Mouse (Mus musculus): ENCODE results near the gene Carmil1. TPM values are rescaled to one million over a fixed set of nuclear protein-coding genes. Genes with fewer than 3 reads are reported as not detected.

Carmil1 gene
- polyA plus RNA-seq, 1 experiment from 2014 or later, result 51.6 TPM

DNA sequence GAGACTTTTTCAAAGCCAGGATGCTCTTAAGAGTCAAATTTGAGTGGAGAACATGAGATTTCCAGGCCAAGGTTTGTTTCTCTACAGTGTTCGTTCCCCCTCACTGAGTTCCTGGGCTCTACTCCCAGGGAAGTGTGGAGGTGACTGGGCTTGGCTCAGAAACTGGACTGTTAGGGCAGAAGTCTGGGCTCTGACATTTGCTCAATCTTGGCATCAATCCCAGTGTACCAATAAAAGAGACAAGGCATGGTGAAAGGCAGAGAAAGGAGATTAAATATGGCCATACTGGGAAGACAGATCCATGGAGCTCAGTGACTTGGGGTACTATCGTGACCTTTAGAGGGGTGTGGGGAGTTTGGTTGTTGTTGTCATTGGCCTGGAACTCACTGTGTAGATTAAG lies 6.8 kb upstream of the Carmil1 start:
- Histone ChIP-seq H3K9ac (no peak overlapping the region), H3K27ac (no peak overlapping the region), H3K4me2 (no peak overlapping the region), H3K4me3 (replicated peaks) (no peak overlapping the region), H3K9me3 (replicated peaks) (no peaks in the 10 kb centered on the region), H3K36me3 (no peaks in the 10 kb centered on the region), H3K27me3 (no peaks in the 10 kb centered on the region), H3K4me1 (no peaks in the 10 kb centered on the region)
- no peak for ATAC-seq (replicated peaks; ENCODE audit: low FRiP score)
- WGBS, result 89% methylated on average over 2 of the region's 2 CpGs

DNA sequence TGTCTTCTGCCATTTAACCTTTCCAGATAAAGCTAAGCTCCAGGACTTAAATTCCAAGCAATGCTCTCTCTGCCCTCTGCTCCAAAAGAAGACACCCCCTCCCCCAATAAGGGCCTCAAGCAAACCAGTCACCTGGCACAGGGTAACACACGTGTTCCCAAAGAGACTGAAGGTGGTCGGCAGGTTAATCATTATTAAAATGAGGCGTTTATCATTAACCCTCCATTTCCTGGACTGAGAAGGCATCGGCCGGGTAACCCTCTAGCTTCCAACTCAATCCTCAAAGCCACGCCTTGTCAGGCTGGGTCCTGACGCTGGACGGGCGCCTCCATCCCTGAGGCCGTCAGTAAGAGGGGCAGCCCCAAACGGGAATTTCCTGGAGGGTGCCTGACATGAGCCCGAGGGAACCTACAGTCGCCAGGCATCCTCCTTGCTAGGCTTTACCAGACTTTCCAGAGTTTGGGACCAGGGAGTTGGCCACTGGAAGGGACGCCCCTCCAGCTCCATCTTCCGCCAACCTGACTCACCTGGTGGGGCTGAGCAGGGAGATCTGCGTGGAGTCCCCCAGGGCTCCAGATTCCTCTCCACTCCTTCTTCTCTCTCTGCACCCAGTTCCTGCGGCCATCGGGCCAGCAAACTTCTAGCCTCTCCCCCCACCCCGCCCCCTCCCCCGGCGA lies 695 bp downstream of the Carmil1 start:
- H3K36me3 ChIP-seq, result 0 out of 2 replicates have a peak, but pooled peaks cover 6% of the 10 kb centered on the region
- peak overlapping the region; percentile 92 for H3K27ac ChIP-seq
- peak; percentile 50 for ATAC-seq (replicated peaks; ENCODE audit: low FRiP score)
- H3K4me1 ChIP-seq, result peaks cover 23% of the 10 kb centered on the region
- H3K9ac ChIP-seq, result peak overlapping the region; percentile 75
- peak overlapping the region; percentile 92 for H3K4me2 ChIP-seq
- no peaks in the 10 kb centered on the region for H3K9me3 ChIP-seq (replicated peaks)
- peak overlapping the region; percentile 66 for H3K4me3 ChIP-seq (replicated peaks)
- WGBS, result under 1% methylated on average over 21 of the region's 21 CpGs
- H3K27me3 ChIP-seq, result no peaks in the 10 kb centered on the region

DNA sequence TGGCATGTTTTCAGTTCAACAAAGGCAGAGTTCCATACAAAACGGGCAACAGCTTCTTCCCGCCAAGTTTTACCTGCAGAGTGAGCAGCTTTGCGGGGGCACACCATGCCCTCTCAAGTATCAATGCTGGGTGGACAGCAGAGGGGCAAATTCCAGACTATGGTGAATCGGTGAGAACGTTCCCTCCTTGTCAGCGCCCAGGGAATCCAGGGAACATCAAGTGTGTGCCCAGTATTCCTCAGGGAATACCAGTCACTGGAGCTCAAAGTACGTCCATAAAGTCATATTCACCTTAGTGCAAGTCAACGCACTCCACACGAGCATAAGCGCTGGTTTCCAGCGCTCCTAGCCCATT lies 1.2 kb downstream of the Carmil1 start:
- peak overlapping the region; percentile 66 for H3K4me3 ChIP-seq (replicated peaks)
- ATAC-seq (replicated peaks; ENCODE audit: low FRiP score), result no peak
- 0 out of 2 replicates have a peak, but pooled peaks cover 6% of the 10 kb centered on the region for H3K36me3 ChIP-seq
- 0 out of 2 replicates have a peak overlapping the region, but pooled peaks have one; percentile 75 for H3K9ac ChIP-seq
- H3K4me2 ChIP-seq, result peak overlapping the region; percentile 92
- H3K4me1 ChIP-seq, result peaks cover 23% of the 10 kb centered on the region
- peak overlapping the region; percentile 71 for H3K27ac ChIP-seq
- whole genome bisulfite sequencing, result 38% methylated on average over 11 of the region's 11 CpGs
- H3K9me3 ChIP-seq (replicated peaks), result no peaks in the 10 kb centered on the region
- no peaks in the 10 kb centered on the region for H3K27me3 ChIP-seq

DNA sequence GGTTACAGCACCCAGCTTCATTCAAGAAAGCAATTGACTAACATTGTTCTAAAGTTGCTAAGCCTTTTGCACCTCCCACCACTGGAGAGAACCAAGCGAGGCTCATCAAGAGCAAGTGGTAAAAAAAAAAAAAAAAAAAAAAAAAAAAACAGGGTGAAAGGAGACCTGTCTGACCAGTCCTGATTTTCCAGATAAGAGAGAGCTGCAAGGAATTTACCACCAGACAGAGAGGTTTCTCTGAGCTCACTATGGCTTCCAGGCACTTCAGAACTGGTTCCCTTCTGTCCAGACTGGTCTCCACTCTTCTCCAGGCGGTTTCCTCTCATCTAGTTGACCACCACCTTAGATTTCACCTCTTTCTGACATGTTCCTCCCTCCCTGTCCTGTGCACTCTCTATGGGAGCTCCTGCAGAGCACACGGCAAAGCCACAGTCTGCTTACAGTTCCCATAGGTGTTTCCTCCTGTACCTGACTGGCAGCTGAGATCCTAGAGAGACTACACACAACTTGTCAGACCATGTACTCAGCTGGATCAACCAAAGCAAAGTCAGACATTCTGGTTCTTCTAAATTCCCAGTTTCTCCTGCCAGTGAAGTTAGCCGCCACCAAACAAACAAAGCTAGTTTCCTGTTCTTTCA lies 7.7 kb downstream of the Carmil1 start:
- 0 out of 2 replicates have a peak, but pooled peaks have one; percentile 40 for ATAC-seq (replicated peaks; ENCODE audit: low FRiP score)
- Histone ChIP-seq H3K27ac (peak overlapping the region; percentile 71; the same call in 1 of the 2 replicates), H3K27me3 (no peaks in the 10 kb centered on the region), H3K4me1 (peaks cover 12% of the 10 kb centered on the region; the same call in 1 of the 2 replicates), H3K9me3 (replicated peaks) (no peaks in the 10 kb centered on the region), H3K9ac (no peak overlapping the region), H3K4me3 (replicated peaks) (no peak overlapping the region), H3K36me3 (0 out of 2 replicates have a peak, but pooled peaks cover 6% of the 10 kb centered on the region), H3K4me2 (no peak overlapping the region)
- WGBS, result 69% methylated on average over 4 of the region's 4 CpGs

DNA sequence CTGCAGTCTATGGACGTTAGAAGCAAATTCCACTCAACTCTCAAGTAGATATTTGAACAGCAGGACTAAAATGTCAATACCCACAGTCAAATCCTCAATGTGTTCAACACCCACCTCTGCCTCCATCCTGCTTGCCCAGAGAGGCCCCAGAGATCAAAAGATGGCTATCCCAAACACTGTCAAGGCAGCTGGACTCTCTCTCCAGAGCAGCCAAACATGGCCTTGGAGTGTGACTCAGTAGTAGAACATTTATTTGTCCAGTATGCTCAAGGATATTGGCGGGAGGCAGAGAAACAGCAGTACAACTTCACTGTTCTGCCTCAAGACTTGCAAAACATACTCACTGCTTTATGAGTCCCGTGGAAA lies 11.5 kb downstream of the Carmil1 start:
- ATAC-seq (replicated peaks; ENCODE audit: low FRiP score), result no peak
- Histone ChIP-seq H3K9me3 (replicated peaks) (no peaks in the 10 kb centered on the region), H3K9ac (no peak overlapping the region), H3K4me3 (replicated peaks) (no peak overlapping the region), H3K36me3 (no peaks in the 10 kb centered on the region), H3K4me1 (peaks cover 11% of the 10 kb centered on the region; the same call in 1 of the 2 replicates), H3K4me2 (no peak overlapping the region), H3K27ac (no peak overlapping the region), H3K27me3 (no peaks in the 10 kb centered on the region)
- WGBS, result 67% methylated on average over 3 of the region's 3 CpGs

DNA sequence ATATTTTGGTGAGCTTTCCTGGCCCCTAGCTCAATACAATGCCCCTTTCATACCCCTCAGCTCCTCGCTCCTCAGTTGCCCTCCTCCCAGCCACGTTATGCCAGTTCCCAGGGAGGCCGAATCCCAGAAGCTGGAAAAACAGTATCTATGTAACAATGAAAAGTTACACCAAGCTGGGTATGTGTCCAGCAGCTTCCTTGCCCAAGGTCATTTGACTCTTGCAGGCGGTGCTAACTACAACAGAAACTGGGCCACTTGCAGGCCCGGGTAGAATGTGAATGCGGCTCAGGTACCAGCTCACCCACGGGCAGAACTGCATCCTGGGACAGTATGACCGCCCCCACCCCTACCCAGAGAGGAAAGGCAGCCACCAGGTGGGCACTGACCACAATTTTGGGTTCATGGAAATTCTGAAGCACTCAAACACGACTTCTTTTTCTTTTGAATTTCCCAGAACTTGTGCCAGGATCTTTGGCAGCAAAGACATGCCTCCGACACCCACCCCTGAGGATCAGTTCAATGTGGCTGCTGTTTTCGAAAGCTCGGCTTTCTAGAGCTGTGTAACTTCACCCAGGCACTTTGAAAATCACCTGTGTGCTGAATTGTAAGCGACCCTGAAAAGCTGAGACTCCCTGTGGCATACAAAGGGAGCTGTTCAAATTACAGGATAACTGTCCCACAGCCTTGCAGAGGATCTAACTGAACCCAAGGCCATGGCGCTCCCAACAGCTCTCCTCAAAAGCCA lies 12.1 kb downstream of the Carmil1 start:
- Histone ChIP-seq H3K4me1 (peaks cover 11% of the 10 kb centered on the region; the same call in 1 of the 2 replicates), H3K27ac (no peak overlapping the region), H3K4me3 (replicated peaks) (no peak overlapping the region), H3K27me3 (no peaks in the 10 kb centered on the region), H3K36me3 (no peaks in the 10 kb centered on the region), H3K4me2 (no peak overlapping the region), H3K9ac (no peak overlapping the region), H3K9me3 (replicated peaks) (no peaks in the 10 kb centered on the region)
- 67% methylated on average over 14 of the region's 14 CpGs for WGBS
- no peak for ATAC-seq (replicated peaks; ENCODE audit: low FRiP score)

DNA sequence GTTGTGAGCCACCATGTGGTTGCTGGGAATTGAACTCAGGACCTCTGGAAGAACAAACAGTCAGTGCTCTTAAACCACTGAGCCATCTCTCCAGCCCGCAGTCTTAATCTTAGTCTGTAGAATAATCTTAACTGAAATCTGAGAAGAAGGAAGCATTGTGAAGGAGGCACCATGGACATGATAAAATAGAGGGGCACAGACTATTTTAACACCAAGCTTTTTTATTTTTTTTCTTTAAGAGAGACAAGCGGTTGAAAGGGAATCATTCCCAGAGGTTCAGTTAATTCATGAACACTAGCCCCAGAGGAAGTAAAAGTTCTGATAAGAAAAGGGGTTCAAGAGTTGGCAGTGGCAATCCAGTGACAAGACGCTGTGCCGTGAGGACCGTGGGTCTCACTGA lies 15.8 kb downstream of the Carmil1 start:
- no peak overlapping the region for H3K27ac ChIP-seq
- ATAC-seq (replicated peaks; ENCODE audit: low FRiP score), result no peak
- no peaks in the 10 kb centered on the region for H3K9me3 ChIP-seq (replicated peaks)
- H3K36me3 ChIP-seq, result no peaks in the 10 kb centered on the region
- no peaks in the 10 kb centered on the region for H3K27me3 ChIP-seq
- peaks cover 30% of the 10 kb centered on the region for H3K4me1 ChIP-seq
- no peak overlapping the region for H3K4me2 ChIP-seq
- no peak overlapping the region for H3K4me3 ChIP-seq (replicated peaks)
- 83% methylated on average over 5 of the region's 5 CpGs for WGBS
- H3K9ac ChIP-seq, result no peak overlapping the region

DNA sequence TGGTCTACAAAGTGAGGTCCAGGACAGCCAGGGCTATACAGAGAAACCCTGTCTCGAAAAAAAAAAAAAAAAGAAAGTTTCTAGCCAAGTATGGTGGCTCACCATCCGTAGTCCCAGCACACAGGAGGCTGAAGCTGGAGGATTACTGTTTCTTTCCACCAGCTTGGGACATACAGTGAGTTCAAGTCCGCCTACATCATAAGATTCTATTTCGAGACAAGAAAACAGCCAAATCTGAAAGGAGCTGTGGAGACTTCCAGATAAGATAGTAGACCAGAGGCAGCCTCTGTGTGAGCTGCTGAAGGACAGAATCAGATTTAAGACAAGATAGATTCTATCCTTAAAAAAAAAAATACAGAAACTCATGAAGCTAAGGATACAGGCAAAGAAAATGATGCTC lies 17.0 kb downstream of the Carmil1 start:
- 86% methylated on average over 4 of the region's 4 CpGs for WGBS
- no peak overlapping the region for H3K4me3 ChIP-seq (replicated peaks)
- no peak overlapping the region for H3K4me2 ChIP-seq
- no peaks in the 10 kb centered on the region for H3K9me3 ChIP-seq (replicated peaks)
- ATAC-seq (replicated peaks; ENCODE audit: low FRiP score), result no peak
- H3K9ac ChIP-seq, result no peak overlapping the region
- peaks cover 31% of the 10 kb centered on the region for H3K4me1 ChIP-seq
- H3K27ac ChIP-seq, result no peak overlapping the region
- no peaks in the 10 kb centered on the region for H3K36me3 ChIP-seq
- H3K27me3 ChIP-seq, result no peaks in the 10 kb centered on the region

DNA sequence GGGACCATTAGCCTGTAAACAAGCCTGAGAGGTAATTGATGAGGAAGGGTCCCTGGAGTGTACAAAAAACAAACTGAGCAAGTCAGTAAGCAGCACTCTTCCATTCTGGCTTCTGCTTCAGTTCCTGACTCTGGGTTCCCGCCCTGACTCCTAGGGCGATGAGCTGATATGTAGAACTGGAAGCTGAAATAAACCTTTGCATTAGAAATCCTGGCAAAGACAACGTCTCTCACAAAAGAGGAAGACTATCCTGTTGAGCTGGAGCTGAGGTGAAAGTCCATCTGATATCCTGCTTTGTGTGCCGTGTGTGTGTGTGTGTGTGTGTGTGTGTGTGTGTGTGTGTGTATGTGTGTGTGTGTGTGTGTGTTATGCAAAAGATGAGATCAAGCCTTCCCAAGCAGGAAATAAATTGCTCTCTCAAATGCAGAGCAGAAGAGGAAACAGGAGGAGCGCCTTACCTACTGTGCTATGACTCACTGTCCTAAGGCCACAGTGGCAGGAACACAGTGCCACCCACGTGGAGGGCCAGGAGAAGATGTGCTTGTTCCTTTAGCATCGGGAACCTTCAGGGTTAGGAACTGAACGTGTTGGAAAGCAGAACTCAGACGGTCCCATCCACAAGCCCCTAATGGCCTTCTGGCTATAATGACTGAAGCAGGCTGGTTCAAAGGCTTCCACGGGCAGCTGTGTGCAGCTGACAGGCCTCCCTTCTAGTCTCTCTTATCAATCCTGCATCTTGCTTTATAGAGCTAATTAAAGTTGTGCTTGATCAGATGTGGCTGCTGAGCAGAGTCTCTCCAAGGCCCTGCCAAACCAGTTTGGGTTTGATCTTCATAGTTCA lies 19.6 kb downstream of the Carmil1 start:
- Histone ChIP-seq H3K9me3 (replicated peaks) (no peaks in the 10 kb centered on the region), H3K36me3 (no peaks in the 10 kb centered on the region), H3K4me2 (no peak overlapping the region), H3K27me3 (no peaks in the 10 kb centered on the region), H3K4me3 (replicated peaks) (no peak overlapping the region), H3K9ac (no peak overlapping the region), H3K4me1 (peaks cover 38% of the 10 kb centered on the region), H3K27ac (peak overlapping the region; percentile 52)
- 59% methylated on average over 10 of the region's 10 CpGs for WGBS
- ATAC-seq (replicated peaks; ENCODE audit: low FRiP score), result no peak

DNA sequence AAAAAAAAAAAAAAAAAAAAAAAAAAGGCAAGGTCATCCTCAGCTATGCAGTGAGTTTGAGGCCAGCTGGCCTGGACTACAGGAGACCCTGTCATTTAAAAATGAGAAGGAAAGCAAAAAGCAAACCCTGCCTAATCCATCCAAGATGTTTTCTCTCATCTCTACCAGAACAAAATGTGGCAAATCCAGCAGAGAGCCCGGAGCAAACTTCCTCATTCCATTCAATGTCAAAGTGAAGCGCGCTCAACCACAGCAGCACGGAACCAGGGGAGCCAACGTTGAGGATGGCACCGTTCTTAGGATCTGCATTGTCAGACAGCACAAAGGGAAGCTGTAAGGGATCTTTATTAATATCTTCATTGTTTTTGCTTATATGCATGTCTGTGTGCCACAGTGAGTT lies 22.8 kb downstream of the Carmil1 start:
- no peaks in the 10 kb centered on the region for H3K36me3 ChIP-seq
- H3K9ac ChIP-seq, result no peak overlapping the region
- H3K9me3 ChIP-seq (replicated peaks), result no peaks in the 10 kb centered on the region
- H3K27me3 ChIP-seq, result no peaks in the 10 kb centered on the region
- no peak overlapping the region for H3K4me3 ChIP-seq (replicated peaks)
- no peak overlapping the region for H3K4me2 ChIP-seq
- H3K27ac ChIP-seq, result no peak overlapping the region
- peaks cover 35% of the 10 kb centered on the region for H3K4me1 ChIP-seq
- ATAC-seq (replicated peaks; ENCODE audit: low FRiP score), result no peak
- 79% methylated on average over 6 of the region's 6 CpGs for WGBS

DNA sequence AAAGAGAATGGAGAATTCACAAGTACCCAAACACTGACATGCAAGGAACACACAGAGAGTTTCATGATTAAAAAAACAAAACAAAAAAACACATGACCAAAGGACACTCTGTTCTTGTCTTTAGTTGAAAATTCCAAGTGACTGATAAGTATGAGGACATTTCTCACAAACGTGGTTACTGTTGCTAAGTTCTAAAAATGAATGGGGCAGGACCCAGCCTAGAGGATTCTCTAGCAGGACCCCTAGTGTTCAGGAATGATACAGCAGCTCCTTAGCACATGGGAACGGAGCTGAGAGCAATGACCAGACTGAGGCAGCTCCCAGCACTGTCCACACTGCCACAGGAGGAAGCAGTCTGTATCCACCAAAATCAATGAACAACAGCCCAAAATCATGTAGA lies 26.6 kb downstream of the Carmil1 start:
- Histone ChIP-seq H3K27me3 (no peaks in the 10 kb centered on the region), H3K9me3 (replicated peaks) (no peaks in the 10 kb centered on the region), H3K27ac (no peak overlapping the region), H3K9ac (no peak overlapping the region), H3K4me2 (no peak overlapping the region), H3K4me1 (peaks cover 7% of the 10 kb centered on the region), H3K4me3 (replicated peaks) (no peak overlapping the region), H3K36me3 (no peaks in the 10 kb centered on the region)
- 32% methylated on average over 2 of the region's 2 CpGs for WGBS
- ATAC-seq (replicated peaks; ENCODE audit: low FRiP score), result no peak

Data from kidney, embryonic 15.5 days (tissue).